Mouse (Mus musculus): ENCODE data around the gene Gcnt3.

GRCm38 (mm10) chr9:70032167-70032566, 5.7 kb downstream of the Gcnt3 start:
- TF ChIP-seq ZC3H11A (IDR thresholded peaks at IDR 0.05; ENCODE audit: borderline replicate concordance, low read depth, low read length) (no peak), MAFK (IDR thresholded peaks at IDR 0.05; ENCODE audit: insufficient read depth, low read depth, low read length) (no peak), HCFC1 (IDR thresholded peaks at IDR 0.05; ENCODE audit: borderline replicate concordance, insufficient read depth, low read length) (no peak)
